8 mouse cellular contexts compared by ENCODE assay signal in the genomic region with DNA sequence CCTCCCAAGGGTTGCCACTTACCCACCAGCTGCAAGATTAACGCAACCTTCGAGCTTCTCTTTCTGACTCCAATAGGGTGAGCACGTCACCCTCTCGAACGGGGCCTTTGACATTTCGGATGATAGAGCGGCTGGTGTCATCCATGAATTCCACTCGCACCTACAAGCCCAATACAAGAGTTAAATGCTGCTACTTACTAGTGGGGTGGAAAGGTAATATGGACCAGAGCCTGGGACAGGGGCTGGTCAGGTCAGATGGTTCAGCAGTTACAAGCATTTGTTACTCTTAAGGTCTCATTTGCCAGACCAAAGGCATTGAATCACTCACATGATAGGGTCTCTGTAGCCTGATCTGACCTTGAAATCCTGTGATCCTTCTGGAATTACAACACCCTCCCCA. TPM values are rescaled to one million over a fixed set of nuclear protein-coding genes. Genes with fewer than 3 reads are reported as not detected.
DNase-seq lines count a peak whose midpoint lies in the region; ATAC-seq and TF ChIP-seq lines count a peak whose summit lies in the region.
"Not testable (repeated sequence)": the region's sequence is repeated elsewhere in the genome, so short reads cannot be mapped to it uniquely, and the experiment has no call there.

No protein-coding gene starts in this region.

- H3K9me3 ChIP-seq in embryonic facial prominence, embryonic 13.5 days; hindbrain, embryonic 12.5 days (replicated peaks); kidney, postnatal 0 days (replicated peaks; ENCODE audit: low read length); liver, embryonic 14.5 days (ENCODE audit: control insufficient read depth, low read length); midbrain, embryonic 12.5 days; stomach, embryonic 14.5 days (ENCODE audit: control insufficient read depth, low read depth, low read length): not testable (repeated sequence)

- H3K4me1 ChIP-seq in embryonic facial prominence, embryonic 13.5 days = peaks cover 49% of the 10 kb centered on the region
- H3K4me1 ChIP-seq in hindbrain, embryonic 12.5 days = peaks cover 33% of the 10 kb centered on the region
- peaks cover 18% of the 10 kb centered on the region for H3K4me1 ChIP-seq in kidney, postnatal 0 days (replicated peaks; ENCODE audit: insufficient read depth, low read length)
- peaks cover 7 to 18% of the 10 kb centered on the region in 2 experiments for H3K4me1 ChIP-seq in liver, embryonic 14.5 days (replicated peaks; ENCODE audit: control insufficient read depth in 2 of 2, insufficient read depth in 2 of 2, low read length in 1 of 2)
- peaks cover 40% of the 10 kb centered on the region for H3K4me1 ChIP-seq in midbrain, embryonic 12.5 days
- H3K4me1 ChIP-seq in stomach, embryonic 14.5 days (ENCODE audit: control insufficient read depth, insufficient read depth, low read length) = peaks cover 13% of the 10 kb centered on the region

- not testable (repeated sequence) for H3K27ac ChIP-seq in embryonic facial prominence, embryonic 13.5 days; hindbrain, embryonic 12.5 days; kidney, postnatal 0 days; midbrain, embryonic 12.5 days (replicated peaks)
- H3K27ac ChIP-seq in gastrocnemius, adult 2 months = peak overlapping the region; percentile 97
- H3K27ac ChIP-seq in liver, embryonic 14.5 days = peak overlapping the region; percentile 48
- peak overlapping the region; percentile 12; the same call in 1 of the 2 replicates for H3K27ac ChIP-seq in stomach, embryonic 14.5 days (ENCODE audit: low read length)

- peak; percentile 30 for DNase-seq in ES-CJ7 (ENCODE audit: low read depth, low spot score)
- not testable (repeated sequence) for DNase-seq in gastrocnemius, adult 2 months; kidney, postnatal 0 days (ENCODE audit: low spot score); liver, embryonic 14.5 days (ENCODE audit: low read depth in 3 of 3, low spot score in 3 of 3)

- TF ChIP-seq EP300 in liver, embryonic 14.5 days (IDR thresholded peaks at IDR 0.05; ENCODE audit: low read depth) = not testable (repeated sequence)

- intact Hi-C loops in gastrocnemius, adult 2 months (cut with DNase I) = loop anchor here (10.0 kb wide), 2 partner anchors 278 to 468 kb away; a partner anchor contains a TSS

- H3K9ac ChIP-seq in embryonic facial prominence, embryonic 13.5 days = peak overlapping the region; percentile 88
- H3K9ac ChIP-seq in hindbrain, embryonic 12.5 days = peak overlapping the region; percentile 84
- H3K9ac ChIP-seq in kidney, postnatal 0 days (ENCODE audit: low read depth, low read length) = peak overlapping the region; percentile 74
- H3K9ac ChIP-seq in liver, embryonic 14.5 days (replicated peaks) = peak overlapping the region; percentile 81
- peak overlapping the region; percentile 76 for H3K9ac ChIP-seq in midbrain, embryonic 12.5 days (replicated peaks)
- peak overlapping the region; percentile 83 for H3K9ac ChIP-seq in stomach, embryonic 14.5 days (replicated peaks; ENCODE audit: low read depth, low read length)

- H3K4me2 ChIP-seq in embryonic facial prominence, embryonic 13.5 days = peak overlapping the region; percentile 95
- H3K4me2 ChIP-seq in hindbrain, embryonic 12.5 days (replicated peaks) = peak overlapping the region; percentile 89
- peak overlapping the region; percentile 89 for H3K4me2 ChIP-seq in kidney, postnatal 0 days (ENCODE audit: low read length)
- peak overlapping the region; percentile 90 for H3K4me2 ChIP-seq in liver, embryonic 14.5 days (ENCODE audit: low read depth)
- peak overlapping the region; percentile 95 for H3K4me2 ChIP-seq in midbrain, embryonic 12.5 days (replicated peaks)
- peak overlapping the region; percentile 92 for H3K4me2 ChIP-seq in stomach, embryonic 14.5 days (replicated peaks; ENCODE audit: low read depth, low read length)

- WGBS in embryonic facial prominence, embryonic 13.5 days = 86% methylated on average over 8 of the region's 8 CpGs
- WGBS in hindbrain, embryonic 12.5 days = 88% methylated on average over 8 of the region's 8 CpGs
- WGBS in kidney, postnatal 0 days = 74% methylated on average over 8 of the region's 8 CpGs
- WGBS in liver, embryonic 14.5 days (ENCODE audit: insufficient replicate concordance) = 56% methylated on average over 8 of the region's 8 CpGs
- 89% methylated on average over 8 of the region's 8 CpGs for WGBS in midbrain, embryonic 12.5 days
- WGBS in stomach, embryonic 14.5 days = 77% methylated on average over 8 of the region's 8 CpGs

- ATAC-seq in embryonic facial prominence, embryonic 13.5 days (ENCODE audit: insufficient number of reproducible peaks, insufficient read depth, low FRiP score, low TSS enrichment, low read depth); hindbrain, embryonic 12.5 days (ENCODE audit: low FRiP score); kidney, postnatal 0 days (replicated peaks; ENCODE audit: low FRiP score, low read depth); liver, embryonic 14.5 days (ENCODE audit: insufficient read depth); midbrain, embryonic 12.5 days (ENCODE audit: low FRiP score, low read depth); stomach, embryonic 14.5 days (ENCODE audit: insufficient number of reproducible peaks, insufficient read depth, low FRiP score, low read depth): not testable (repeated sequence)

- peak overlapping the region; percentile 79 for H3K4me3 ChIP-seq in embryonic facial prominence, embryonic 13.5 days
- peak overlapping the region; percentile 90 for H3K4me3 ChIP-seq in gastrocnemius, adult 2 months
- peak overlapping the region; percentile 74 for H3K4me3 ChIP-seq in hindbrain, embryonic 12.5 days
- peak overlapping the region; percentile 59 for H3K4me3 ChIP-seq in kidney, postnatal 0 days (replicated peaks; ENCODE audit: low read depth, low read length)
- peak overlapping the region; percentile 72 to 95 for H3K4me3 ChIP-seq in liver, embryonic 14.5 days (ENCODE audit: insufficient read depth in 1 of 2, low read depth in 2 of 2, low read length in 2 of 2)
- H3K4me3 ChIP-seq in midbrain, embryonic 12.5 days = peak overlapping the region; percentile 80
- peak overlapping the region; percentile 69 for H3K4me3 ChIP-seq in stomach, embryonic 14.5 days (ENCODE audit: low read depth, low read length)

- not testable (repeated sequence) for H3K27me3 ChIP-seq in embryonic facial prominence, embryonic 13.5 days; hindbrain, embryonic 12.5 days; kidney, postnatal 0 days (ENCODE audit: insufficient read depth, low read length); liver, embryonic 14.5 days (ENCODE audit: control insufficient read depth, insufficient read depth, low read length); midbrain, embryonic 12.5 days; stomach, embryonic 14.5 days (ENCODE audit: control insufficient read depth, insufficient read depth, low read length)

- H3K36me3 ChIP-seq in embryonic facial prominence, embryonic 13.5 days = peaks cover 54% of the 10 kb centered on the region
- H3K36me3 ChIP-seq in hindbrain, embryonic 12.5 days = peaks cover 48% of the 10 kb centered on the region
- peaks cover 23% of the 10 kb centered on the region for H3K36me3 ChIP-seq in kidney, postnatal 0 days (ENCODE audit: insufficient read depth, low read length)
- peaks cover 29% of the 10 kb centered on the region for H3K36me3 ChIP-seq in liver, embryonic 14.5 days (replicated peaks; ENCODE audit: control insufficient read depth, insufficient read depth, low read depth)
- H3K36me3 ChIP-seq in midbrain, embryonic 12.5 days = peaks cover 46% of the 10 kb centered on the region
- peaks cover 35% of the 10 kb centered on the region for H3K36me3 ChIP-seq in stomach, embryonic 14.5 days (ENCODE audit: control insufficient read depth, insufficient read depth, low read length)

- not testable (repeated sequence) for TF ChIP-seq CTCF in gastrocnemius, adult 2 months (IDR thresholded peaks at IDR 0.05); kidney, postnatal 0 days (IDR thresholded peaks at IDR 0.05; ENCODE audit: low read depth); liver, embryonic 14.5 days (IDR thresholded peaks at IDR 0.05; ENCODE audit: low read depth)

RNA-seq across cellular contexts. Expression of a gene that starts 1.2 kb away (rescaled TPM):
- 1,111 and 1,168 TPM in 2 replicates for polyA plus RNA-seq in embryonic facial prominence, embryonic 13.5 days (2015; fragmentation: Nextera tagmentation; extraction: Ambion mirVana)
- 100 to 1,000 TPM; 541 to 640 TPM for total RNA-seq in gastrocnemius, adult 2 months (2021)
- 532 and 694 TPM in 2 replicates for polyA plus RNA-seq in hindbrain, embryonic 12.5 days (2016; fragmentation: Nextera tagmentation; extraction: Ambion mirVana)
- 1,262 and 1,465 TPM in 2 replicates for polyA plus RNA-seq in kidney, postnatal 0 days (2015; fragmentation: Nextera tagmentation; extraction: Ambion mirVana)
- polyA plus RNA-seq in liver, embryonic 14.5 days (2012; rRNA removed) = 593 and 901 TPM in 2 replicates
- 693 and 702 TPM in 2 replicates for polyA plus RNA-seq in liver, embryonic 14.5 days (2014; fragmentation: Nextera tagmentation; extraction: Ambion mirVana)
- 613 and 671 TPM in 2 replicates for polyA plus RNA-seq in midbrain, embryonic 12.5 days (2016; fragmentation: Nextera tagmentation; extraction: Ambion mirVana)
- 1,306 and 1,470 TPM in 2 replicates for polyA plus RNA-seq in stomach, embryonic 14.5 days (2014; fragmentation: Nextera tagmentation; extraction: Ambion mirVana)

RNA-seq across cellular contexts. Expression of a gene that starts 1.2 kb away (rescaled TPM):
- polyA plus RNA-seq in embryonic facial prominence, embryonic 13.5 days (2015; fragmentation: Nextera tagmentation; extraction: Ambion mirVana) = 464 and 506 TPM in 2 replicates
- total RNA-seq in gastrocnemius, adult 2 months (2021) = 100 to 1,000 TPM; 351 to 407 TPM
- polyA plus RNA-seq in hindbrain, embryonic 12.5 days (2016; fragmentation: Nextera tagmentation; extraction: Ambion mirVana) = 375 and 435 TPM in 2 replicates
- polyA plus RNA-seq in kidney, postnatal 0 days (2015; fragmentation: Nextera tagmentation; extraction: Ambion mirVana) = 574 and 620 TPM in 2 replicates
- polyA plus RNA-seq in liver, embryonic 14.5 days (2012; rRNA removed) = 146 and 149 TPM in 2 replicates
- 271 and 282 TPM in 2 replicates for polyA plus RNA-seq in liver, embryonic 14.5 days (2014; fragmentation: Nextera tagmentation; extraction: Ambion mirVana)
- 436 and 454 TPM in 2 replicates for polyA plus RNA-seq in midbrain, embryonic 12.5 days (2016; fragmentation: Nextera tagmentation; extraction: Ambion mirVana)
- polyA plus RNA-seq in stomach, embryonic 14.5 days (2014; fragmentation: Nextera tagmentation; extraction: Ambion mirVana) = 471 and 592 TPM in 2 replicates

RNA-seq across cellular contexts. Expression of a gene that starts 12.9 kb away (rescaled TPM):
- polyA plus RNA-seq in embryonic facial prominence, embryonic 13.5 days (2015; fragmentation: Nextera tagmentation; extraction: Ambion mirVana) = 34.4 and 37.9 TPM in 2 replicates
- 10 to 100 TPM; 15.7 to 24.5 TPM for total RNA-seq in gastrocnemius, adult 2 months (2021)
- 30.8 and 31.4 TPM in 2 replicates for polyA plus RNA-seq in hindbrain, embryonic 12.5 days (2016; fragmentation: Nextera tagmentation; extraction: Ambion mirVana)
- 57.5 and 70.4 TPM in 2 replicates for polyA plus RNA-seq in kidney, postnatal 0 days (2015; fragmentation: Nextera tagmentation; extraction: Ambion mirVana)
- polyA plus RNA-seq in liver, embryonic 14.5 days (2012; rRNA removed) = 7.1 and 7.6 TPM in 2 replicates
- 7.3 and 7.7 TPM in 2 replicates for polyA plus RNA-seq in liver, embryonic 14.5 days (2014; fragmentation: Nextera tagmentation; extraction: Ambion mirVana)
- polyA plus RNA-seq in midbrain, embryonic 12.5 days (2016; fragmentation: Nextera tagmentation; extraction: Ambion mirVana) = 25.5 and 31.9 TPM in 2 replicates
- 32.5 and 33.5 TPM in 2 replicates for polyA plus RNA-seq in stomach, embryonic 14.5 days (2014; fragmentation: Nextera tagmentation; extraction: Ambion mirVana)

RNA-seq across cellular contexts. Expression of a gene that starts 19.7 kb away (rescaled TPM):
- polyA plus RNA-seq in embryonic facial prominence, embryonic 13.5 days (2015; fragmentation: Nextera tagmentation; extraction: Ambion mirVana) = 57.8 and 66.4 TPM in 2 replicates
- 10 to 100 TPM; 13.8 to 16.1 TPM for total RNA-seq in gastrocnemius, adult 2 months (2021)
- 54.6 and 59.4 TPM in 2 replicates for polyA plus RNA-seq in hindbrain, embryonic 12.5 days (2016; fragmentation: Nextera tagmentation; extraction: Ambion mirVana)
- 101 and 109 TPM in 2 replicates for polyA plus RNA-seq in kidney, postnatal 0 days (2015; fragmentation: Nextera tagmentation; extraction: Ambion mirVana)
- 5.2 and 6.7 TPM in 2 replicates for polyA plus RNA-seq in liver, embryonic 14.5 days (2012; rRNA removed)
- polyA plus RNA-seq in liver, embryonic 14.5 days (2014; fragmentation: Nextera tagmentation; extraction: Ambion mirVana) = 16.1 and 16.9 TPM in 2 replicates
- polyA plus RNA-seq in midbrain, embryonic 12.5 days (2016; fragmentation: Nextera tagmentation; extraction: Ambion mirVana) = 59.8 and 63.5 TPM in 2 replicates
- polyA plus RNA-seq in stomach, embryonic 14.5 days (2014; fragmentation: Nextera tagmentation; extraction: Ambion mirVana) = 75.6 and 79.6 TPM in 2 replicates

RNA-seq across cellular contexts. Expression of a gene that starts 41.5 kb away (rescaled TPM):
- polyA plus RNA-seq in embryonic facial prominence, embryonic 13.5 days (2015; fragmentation: Nextera tagmentation; extraction: Ambion mirVana) = 53.0 and 60.7 TPM in 2 replicates
- total RNA-seq in gastrocnemius, adult 2 months (2021) = 1 to 10 TPM; 1.4 to 5.9 TPM
- 25.6 and 26.8 TPM in 2 replicates for polyA plus RNA-seq in hindbrain, embryonic 12.5 days (2016; fragmentation: Nextera tagmentation; extraction: Ambion mirVana)
- 51.4 and 58.9 TPM in 2 replicates for polyA plus RNA-seq in kidney, postnatal 0 days (2015; fragmentation: Nextera tagmentation; extraction: Ambion mirVana)
- polyA plus RNA-seq in liver, embryonic 14.5 days (2012; rRNA removed) = 6.1 and 6.3 TPM in 2 replicates
- 12.8 and 15.2 TPM in 2 replicates for polyA plus RNA-seq in liver, embryonic 14.5 days (2014; fragmentation: Nextera tagmentation; extraction: Ambion mirVana)
- polyA plus RNA-seq in midbrain, embryonic 12.5 days (2016; fragmentation: Nextera tagmentation; extraction: Ambion mirVana) = 21.1 and 28.3 TPM in 2 replicates
- 22.5 and 25.1 TPM in 2 replicates for polyA plus RNA-seq in stomach, embryonic 14.5 days (2014; fragmentation: Nextera tagmentation; extraction: Ambion mirVana)
